Mouse (Mus musculus): ENCODE results near the gene Trub1.

Gene Trub1

DNA sequence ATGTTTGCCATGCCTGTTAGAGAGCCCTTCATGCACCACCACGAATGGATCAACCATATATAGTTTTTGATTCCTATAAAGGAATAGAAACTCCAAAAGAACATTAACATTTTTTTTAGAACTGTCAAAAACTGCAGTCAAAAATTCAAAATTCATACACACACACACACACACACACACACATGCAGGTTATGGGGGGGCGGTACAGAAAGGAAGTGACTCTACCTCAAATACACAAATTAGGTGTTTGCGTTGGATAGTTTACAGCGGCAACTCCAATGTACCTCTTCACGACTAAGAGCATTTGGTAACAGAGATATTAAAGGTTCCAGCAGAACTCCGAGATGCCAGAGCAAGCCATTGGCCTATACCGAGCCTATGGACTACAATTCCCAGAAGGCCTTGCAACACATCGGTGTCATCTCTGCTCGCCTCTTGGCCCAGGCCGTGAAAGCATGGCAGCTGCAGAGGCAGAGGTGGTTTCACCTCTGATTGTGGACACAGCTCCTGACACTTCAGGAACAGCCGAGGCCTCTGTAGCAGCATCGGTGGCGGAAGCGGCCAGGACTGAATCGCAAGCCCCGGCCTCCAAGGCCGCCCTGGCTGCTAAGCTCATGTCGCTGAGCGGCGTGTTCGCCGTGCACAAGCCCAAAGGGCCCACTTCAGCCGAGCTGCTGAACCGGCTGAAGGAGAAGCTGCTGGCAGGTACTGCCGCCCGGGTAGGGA lies at the start of gene Trub1:
Gene Trub1 (plus strand): TSS at position 421 of the 726 bp plus-strand sequence.
- peak; percentile 96 for DNase-seq (ENCODE audit: low spot score)

DNA sequence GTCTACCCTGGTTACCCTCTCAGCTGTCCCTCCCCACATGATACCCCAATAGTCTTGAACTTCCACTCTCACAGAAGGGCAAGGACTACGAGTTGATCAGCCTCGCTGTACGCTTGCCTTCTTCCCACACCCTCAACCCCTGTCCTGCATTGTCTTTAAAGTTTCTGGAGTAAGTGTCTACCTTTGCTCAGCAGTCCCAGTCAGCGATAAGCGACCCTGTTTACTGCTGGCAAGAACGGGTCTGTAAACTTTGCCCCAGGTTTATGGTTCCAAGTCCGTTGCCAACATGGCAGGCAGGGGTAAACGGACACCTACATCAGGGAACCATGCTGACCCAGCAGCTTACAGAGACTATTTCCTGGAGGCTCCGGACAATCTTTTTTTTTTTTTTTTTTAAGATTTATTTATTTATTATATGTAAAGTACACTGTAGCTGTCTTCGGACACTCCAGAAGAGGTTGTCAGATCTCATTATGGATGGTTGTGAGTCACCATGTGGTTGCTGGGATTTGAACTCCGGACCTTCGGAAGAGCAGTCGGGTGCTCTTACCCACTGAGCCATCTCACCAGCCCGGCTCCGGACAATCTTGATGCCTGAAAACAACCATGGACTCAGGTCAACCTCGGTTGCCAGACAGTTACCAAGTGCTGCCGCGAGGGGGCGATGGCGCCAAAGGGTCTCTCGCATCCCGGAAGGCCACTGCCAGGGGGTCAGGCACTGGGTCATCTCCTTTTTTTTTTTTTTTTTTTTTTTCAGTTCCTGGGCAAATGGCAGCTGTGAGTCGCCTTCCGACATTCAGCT lies 48.8 kb upstream of the Trub1 start:
- peak; percentile 95 for DNase-seq (ENCODE audit: low spot score)

GRCm38 (mm10) chr19:57404502-57404848 lies 48.2 kb upstream of the Trub1 start:
- DNase-seq (ENCODE audit: low spot score), result no peak

- no peak for DNase-seq (ENCODE audit: low spot score)
Measured at GRCm38 (mm10) chr19:57407947-57408346, 44.8 kb upstream of the Trub1 start.

GRCm38 (mm10) chr19:57411375-57412196 lies 41.1 kb upstream of the Trub1 start:
- DNase-seq (ENCODE audit: low spot score), result peak; percentile 74

DNA sequence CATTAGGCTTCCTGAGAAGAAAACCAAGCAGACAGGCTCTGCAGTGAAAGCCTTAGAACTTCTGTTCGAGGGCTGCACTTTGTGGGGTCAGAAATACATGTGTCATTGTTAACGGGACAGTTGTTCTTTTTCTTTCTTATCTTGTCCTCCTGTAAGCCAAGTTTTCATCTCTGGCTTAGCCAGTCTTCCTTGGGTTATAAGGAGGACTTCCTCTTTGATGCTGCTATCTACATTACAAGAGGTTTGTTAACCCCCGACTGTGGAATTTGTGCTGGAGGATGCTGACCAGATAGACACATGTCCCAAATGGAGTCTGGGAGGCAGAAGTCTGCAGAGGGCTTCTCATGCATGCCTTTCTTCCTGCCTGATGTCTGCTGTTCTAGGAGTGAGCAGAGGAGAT lies 39.5 kb upstream of the Trub1 start:
- DNase-seq (ENCODE audit: low spot score), result no peak

GRCm38 (mm10) chr19:57413918-57414317 lies 38.8 kb upstream of the Trub1 start:
- no peak for DNase-seq (ENCODE audit: low spot score)

DNA sequence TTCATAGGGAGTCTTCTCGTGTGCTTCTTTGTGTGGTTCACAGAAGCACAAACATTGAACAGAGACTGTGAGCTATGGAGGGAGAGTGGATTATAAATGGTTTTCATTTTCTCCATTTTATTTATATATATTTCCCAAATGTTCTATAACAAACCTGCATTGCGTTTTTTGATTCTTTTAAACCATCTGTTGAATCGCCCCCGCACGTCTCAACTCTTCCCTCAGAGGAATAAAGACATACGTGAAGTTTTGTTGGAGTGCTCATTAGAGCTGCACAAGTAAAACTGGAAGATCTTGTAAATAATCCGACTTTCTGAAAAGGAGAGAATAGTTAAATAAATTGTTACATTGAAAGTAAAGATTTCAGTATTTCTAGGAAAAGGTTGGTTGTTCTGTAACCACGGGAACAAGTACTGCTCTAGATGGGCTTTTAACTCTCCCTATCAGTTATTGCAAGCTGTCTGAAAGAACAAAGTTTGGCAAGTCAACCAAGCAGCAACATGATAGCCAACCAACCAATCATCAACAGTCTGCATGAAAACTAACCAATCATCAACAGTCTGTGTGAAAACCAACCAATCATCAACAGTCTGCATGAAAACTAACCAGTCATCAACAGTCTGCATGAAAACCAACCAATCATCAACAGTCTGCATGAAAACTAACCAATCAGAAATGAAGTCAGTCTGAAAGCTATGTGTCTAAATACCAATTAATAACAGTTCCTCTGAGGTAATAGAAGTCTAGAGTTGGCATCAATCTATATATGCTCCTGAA lies 37.5 kb upstream of the Trub1 start:
- DNase-seq (ENCODE audit: low spot score), result no peak

DNA sequence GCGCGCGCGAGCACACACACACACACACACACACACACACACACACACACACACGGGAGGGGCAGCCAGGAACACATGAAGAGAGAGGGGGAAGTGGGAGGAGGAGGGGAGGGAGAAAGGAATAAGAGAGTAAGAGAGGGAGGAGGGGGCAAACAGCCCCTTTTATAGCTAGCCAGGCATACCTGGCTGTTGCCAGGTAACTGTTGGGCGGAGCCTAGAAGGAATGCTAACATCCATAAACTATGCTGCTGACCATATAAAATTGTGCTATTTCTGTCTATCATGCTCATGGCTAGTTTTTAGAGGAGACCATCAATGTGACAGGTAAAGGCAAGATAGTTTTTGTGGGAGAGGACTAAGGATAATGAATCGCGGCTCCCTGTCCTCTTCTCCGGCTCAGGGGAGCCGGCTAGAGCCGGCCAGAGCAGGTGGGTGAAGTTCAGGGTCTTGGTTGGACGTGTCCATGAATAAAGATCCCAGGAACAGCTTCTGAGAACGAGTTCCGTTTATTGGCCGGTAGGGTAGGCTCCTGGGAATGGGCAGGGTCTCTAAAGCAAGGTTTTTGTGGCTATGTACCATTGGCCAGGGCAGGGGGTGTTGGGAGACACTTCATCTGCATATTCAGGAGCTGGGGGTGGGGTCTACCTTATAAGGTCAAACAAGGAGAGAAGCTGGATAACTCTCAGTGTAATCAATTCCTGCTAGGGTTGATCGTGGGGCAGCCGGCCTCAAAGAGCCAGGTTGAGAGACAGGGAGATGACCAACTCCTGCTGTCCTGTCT lies 34.7 kb upstream of the Trub1 start:
- peak; percentile 64 for DNase-seq (ENCODE audit: low spot score)

DNA sequence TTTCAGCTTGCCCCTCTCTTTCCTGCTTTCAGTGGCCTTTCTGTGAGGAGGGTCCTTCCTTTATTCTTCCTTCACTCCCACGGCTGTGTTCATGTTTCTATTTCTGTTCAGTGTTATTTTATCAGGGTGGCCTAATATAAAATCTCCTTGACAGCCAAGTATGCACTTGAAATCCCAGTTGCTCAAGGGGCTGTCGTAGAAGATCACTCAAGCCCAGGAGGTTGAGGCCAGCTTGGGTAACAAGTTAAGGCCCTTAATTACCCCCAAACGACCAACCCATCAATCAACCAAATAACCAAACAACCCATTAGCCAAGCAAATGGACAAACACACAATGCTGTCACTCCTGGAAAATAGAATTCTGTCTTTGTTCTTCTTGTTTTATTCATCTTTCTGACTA lies 29.3 kb upstream of the Trub1 start:
- DNase-seq (ENCODE audit: low spot score), result no peak

DNA sequence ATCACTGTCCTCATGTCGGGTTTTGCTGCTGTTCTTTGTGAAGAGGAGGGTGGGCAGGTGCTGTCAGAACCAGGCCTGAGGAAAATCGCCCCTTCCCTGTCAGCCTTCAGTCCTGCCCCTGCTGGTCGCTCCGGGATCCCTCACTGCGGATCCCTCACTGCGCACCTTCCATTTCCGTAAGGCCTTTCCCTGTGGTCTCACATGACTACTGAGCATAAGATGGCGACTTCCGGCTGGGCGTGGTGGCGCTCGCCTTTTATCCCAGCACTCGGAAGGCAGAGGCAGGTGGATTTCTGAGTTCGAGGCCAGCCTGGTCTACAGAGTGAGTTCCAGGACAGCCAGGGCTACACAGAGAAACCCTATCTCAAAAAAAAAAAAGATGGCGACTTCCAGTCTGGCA lies 27.4 kb upstream of the Trub1 start:
- no peak for DNase-seq (ENCODE audit: low spot score)

- DNase-seq (ENCODE audit: low spot score), result no peak
Measured at GRCm38 (mm10) chr19:57426841-57427240, 25.9 kb upstream of the Trub1 start.

DNA sequence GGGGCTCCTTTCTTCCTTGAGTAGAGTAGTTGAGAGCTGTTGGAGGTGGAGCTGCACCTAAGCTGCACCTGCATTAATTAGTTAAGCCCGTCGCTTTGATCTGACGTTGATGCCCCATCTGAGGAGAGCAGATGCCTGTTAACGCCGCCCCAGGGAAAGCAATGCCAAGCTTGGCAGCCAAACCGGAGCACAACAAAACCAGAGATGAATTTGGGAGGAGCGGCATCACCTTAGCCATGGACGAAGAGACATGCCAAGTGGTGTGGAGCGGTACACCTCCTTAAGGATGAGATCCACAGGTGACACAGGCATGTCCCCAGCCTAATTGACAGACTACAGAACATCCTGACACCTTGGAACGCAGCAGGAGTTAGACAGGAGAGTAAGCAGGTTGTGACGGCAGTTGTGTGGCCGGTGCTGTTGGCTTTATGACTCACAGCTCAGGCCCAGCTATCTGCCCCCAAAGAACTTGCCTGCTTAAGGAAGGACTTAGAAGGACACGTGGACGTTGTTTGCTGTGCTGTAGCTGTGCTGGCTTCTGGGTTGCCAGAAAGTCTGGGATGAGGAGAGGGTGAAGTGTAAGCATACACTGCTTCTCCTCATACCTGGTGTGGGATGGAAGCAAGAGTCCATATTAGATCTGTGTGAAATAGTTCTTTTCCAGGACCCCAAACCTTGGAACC lies 24.8 kb upstream of the Trub1 start:
- no peak for DNase-seq (ENCODE audit: low spot score)

- no peak for DNase-seq (ENCODE audit: low spot score)
Measured at GRCm38 (mm10) chr19:57428641-57429040, 24.1 kb upstream of the Trub1 start.

GRCm38 (mm10) chr19:57429926-57430325 lies 22.8 kb upstream of the Trub1 start:
- no peak for DNase-seq (ENCODE audit: low spot score)

DNA sequence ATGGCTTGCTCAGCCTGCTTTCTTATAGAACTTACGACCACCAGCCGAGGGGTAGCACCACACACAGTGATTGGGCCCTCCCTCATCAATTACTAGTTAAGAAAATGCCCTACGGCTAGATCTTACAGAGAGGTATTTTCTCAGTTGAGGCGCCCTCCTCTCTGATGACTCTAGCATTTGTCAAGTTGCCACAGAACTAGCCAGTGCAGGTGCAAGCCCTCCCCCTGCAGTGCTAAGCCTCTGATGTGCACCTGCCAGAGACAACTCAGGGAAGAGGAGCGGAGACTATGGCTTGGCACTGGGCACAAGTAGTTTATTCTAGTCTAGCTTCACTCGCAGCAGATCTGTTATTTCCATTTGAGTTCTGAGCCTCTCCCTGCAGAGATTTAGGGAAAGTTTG lies 21.2 kb upstream of the Trub1 start:
- DNase-seq (ENCODE audit: low spot score), result no peak

GRCm38 (mm10) chr19:57434024-57434423 lies 18.7 kb upstream of the Trub1 start:
- DNase-seq (ENCODE audit: low spot score), result no peak

GRCm38 (mm10) chr19:57436586-57437021 lies 16.1 kb upstream of the Trub1 start:
- DNase-seq (ENCODE audit: low spot score), result no peak

DNA sequence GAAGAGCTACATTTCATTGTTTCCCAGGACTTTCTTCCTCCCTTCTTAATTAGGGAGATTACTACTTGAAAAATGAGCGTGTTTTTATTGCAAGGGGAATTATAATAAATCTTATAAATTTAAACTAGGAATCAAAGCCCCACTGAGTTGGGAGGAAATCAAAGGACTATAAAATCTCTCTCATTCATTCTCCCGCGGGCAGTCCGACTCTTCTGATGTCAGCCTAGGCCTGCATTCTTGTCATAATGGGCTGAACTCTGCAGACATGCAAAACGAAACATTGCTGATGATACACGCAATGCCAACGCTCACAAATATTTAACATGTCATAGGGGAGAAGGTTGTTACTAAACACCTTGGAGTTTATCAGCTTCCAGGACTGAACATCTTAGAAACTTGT lies 15.7 kb upstream of the Trub1 start:
- no peak for DNase-seq (ENCODE audit: low spot score)

DNA sequence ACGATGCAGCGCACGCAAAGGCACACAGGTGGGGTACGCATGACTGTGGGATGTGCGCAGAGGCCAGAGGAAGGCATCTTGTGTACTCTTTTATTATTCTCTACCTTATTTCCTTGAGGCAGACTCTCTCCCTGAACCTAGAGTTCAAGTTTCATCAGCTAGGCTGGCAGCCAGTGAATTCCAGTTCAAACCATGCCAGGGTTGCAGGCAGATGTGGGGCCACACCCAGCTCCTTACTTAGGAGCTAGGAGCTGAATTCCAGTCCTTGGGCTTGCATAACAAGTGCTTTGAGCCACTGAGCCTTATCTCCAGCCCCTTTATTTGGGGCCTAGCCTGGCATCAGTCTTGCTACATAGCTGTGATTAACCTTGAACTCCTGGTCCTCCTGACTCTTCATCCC lies 13.4 kb upstream of the Trub1 start:
- DNase-seq (ENCODE audit: low spot score), result no peak

GRCm38 (mm10) chr19:57441501-57441900 lies 11.2 kb upstream of the Trub1 start:
- DNase-seq (ENCODE audit: low spot score), result no peak

Measured in embryo, embryonic 10 days (tissue).